Mouse (Mus musculus) gastrocnemius, postnatal 25 days (tissue): ENCODE measurements around the gene Nfyb. TPM values are rescaled to one million over a fixed set of nuclear protein-coding genes. Genes with fewer than 3 reads are reported as not detected.

ENCODE experiments used
- DNase-seq: peaks from one replicate; pipeline ENCODE4 v3.0.0; 2022
- total RNA-seq, 2 experiments: library from RNA; stranded (reverse); gene quantifications; 1 replicate in 1 of 2; 2 replicates in 1 of 2; pipeline ENCODE4 v1.2.3; 2021

Gene Nfyb
- total RNA-seq, 2 experiments from 2014 or later = 24.9 to 33.2 TPM

DNA sequence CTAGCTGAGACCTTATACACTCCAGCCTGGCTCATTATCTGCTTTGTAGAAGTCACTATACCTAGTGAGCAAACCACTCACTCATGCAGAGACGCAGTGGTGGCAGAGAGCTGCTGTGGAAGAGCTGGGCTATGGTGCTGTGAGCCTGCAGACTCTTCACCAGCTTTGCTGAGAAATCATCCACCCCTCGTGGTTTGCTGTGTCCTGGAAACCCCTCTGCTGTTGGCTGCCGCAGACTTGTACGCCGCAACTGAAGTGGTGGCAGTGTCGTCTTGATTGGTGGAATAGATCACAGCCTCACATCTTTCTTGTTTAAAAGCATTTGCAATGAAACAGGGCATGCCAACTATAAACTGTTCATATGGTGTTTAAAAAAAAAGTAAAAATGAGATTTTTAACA is 19.6 kb downstream of the Nfyb start:
- no peak for DNase-seq

DNA sequence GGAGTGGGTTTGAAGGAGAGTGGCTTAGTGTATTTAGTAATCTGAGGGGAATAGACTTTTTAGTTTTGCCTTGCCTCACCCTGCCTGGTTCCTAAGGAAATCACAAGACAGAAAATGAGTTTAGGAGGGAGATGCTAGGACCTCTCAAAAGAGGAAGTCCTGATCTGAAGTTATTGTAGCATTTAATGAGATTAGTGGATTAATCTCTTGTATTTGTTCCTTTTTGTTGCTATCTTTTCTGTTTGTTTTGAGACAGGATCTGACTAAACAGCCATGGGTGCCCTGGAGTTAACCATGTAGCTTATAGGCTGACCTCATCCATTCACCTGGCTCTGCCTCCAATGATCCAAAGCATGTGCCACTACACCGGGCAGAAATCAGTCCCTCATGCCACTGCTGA is 21.4 kb downstream of the Nfyb start:
- no peak for DNase-seq

DNA sequence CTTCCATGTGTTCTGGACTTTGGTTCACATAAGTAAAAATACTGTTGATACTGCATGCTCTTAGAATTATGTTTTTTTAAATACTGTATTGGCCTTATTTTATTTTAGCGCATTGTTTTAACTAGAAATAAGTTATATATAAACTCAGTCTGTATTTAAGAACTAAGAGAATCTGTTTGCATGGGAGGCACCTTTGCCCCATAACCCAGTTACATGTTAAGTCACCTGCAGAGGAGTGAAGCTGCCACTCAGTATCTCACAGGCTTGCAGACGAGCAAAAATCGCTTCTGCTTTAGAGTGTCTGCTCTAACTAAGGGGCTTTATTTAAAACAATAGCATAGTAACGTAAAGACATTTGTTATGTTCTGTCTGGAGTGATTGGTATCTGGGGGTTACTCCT is 22.1 kb downstream of the Nfyb start:
- DNase-seq = no peak

DNA sequence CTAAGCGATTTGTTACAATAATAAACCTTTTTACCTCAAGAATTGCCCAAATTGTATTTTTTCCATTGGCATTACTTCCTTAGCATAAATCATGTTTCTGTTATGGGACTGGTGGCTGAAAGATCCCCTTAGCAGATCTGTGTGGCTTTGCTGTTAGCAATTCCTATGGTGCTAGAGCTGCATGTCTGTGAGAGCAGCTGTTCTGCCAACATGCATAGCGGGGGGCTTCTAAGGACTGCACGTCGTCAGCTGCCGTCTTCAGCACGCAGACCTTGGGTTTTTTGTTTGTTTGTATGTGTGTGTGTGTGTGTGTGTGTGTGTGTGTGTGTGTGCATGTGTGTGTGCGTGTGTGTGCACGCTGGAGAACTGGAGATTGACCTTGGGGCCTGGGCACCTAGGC is 22.6 kb downstream of the Nfyb start:
- DNase-seq = no peak

DNA sequence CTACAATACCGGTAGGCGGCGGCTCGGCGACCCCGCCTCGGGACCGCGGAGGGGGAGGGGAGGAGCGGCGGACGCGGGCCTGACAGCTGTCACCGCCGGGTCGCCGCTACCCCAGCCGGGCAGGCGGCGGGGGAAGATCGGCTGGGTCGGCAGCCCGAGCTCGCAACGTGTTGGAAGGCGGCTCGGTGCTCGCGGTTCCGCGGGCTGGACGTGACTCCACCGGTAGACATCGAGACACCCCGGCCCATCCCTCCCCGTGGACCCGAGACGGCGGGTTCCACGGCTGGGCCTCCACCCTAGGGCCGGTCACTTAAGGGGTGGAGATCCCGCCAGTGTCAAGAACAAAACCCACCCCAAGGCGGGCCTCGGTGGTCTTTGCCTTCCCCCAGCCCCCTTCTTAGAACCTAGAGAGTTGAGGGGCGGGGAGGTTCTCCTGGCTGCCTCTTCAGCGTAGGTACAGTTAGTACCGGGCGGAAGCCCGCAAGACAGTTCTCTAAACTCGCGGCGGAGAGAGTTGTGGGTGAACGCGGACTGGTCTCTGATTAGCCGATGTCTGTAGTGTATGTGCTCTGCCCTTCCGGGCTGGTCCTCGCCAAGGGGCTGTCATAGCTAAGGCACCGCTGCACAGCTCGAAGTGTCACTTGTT is 64.5 kb downstream of the Nfyb start:
- no peak for DNase-seq

GRCm38 (mm10) chr10:82698712-82699261 is 65.2 kb downstream of the Nfyb start:
- peak; percentile 90 for DNase-seq

Other genes starting within 250 kb of the Nfyb start
- 10 to 100 TPM; 28.8 to 30.7 TPM for gene 1190007I07Rik, start 140.9 kb downstream of the Nfyb start, total RNA-seq
- gene Tdg, start 134.3 kb downstream of the Nfyb start, total RNA-seq = 10 to 100 TPM; 16.5 to 16.7 TPM
- gene Glt8d2, start 73.5 kb downstream of the Nfyb start, total RNA-seq = 1 to 10 TPM; 2.2 to 3.2 TPM
- gene Hcfc2, start 68.0 kb downstream of the Nfyb start, total RNA-seq = 10 to 100 TPM; 20.9 to 24.5 TPM
- gene Txnrd1, start 69.8 kb upstream of the Nfyb start, total RNA-seq = 10 to 100 TPM; 48.6 to 49.7 TPM
- gene Eid3, start 102.5 kb upstream of the Nfyb start, total RNA-seq = 1 to 10 TPM in 1 of 2 experiments, under 1 TPM in 1; 0.97 to 1.4 TPM
- gene Chst11, start 221.4 kb upstream of the Nfyb start, total RNA-seq = under 1 TPM; 0.94 to 1.00 TPM